Mouse (Mus musculus): Measurements from ENCODE around the gene St3gal6. TPM values are rescaled to one million over a fixed set of nuclear protein-coding genes. Genes with fewer than 3 reads are reported as not detected.

St3gal6 gene
- 0.34 TPM for polyA plus RNA-seq (2012; fragmentation: generic; extraction: Trizol)
- long read RNA-seq, experiment 1, partial matches to known transcripts, result 0 of 1 reads
- long read RNA-seq, experiment 1, other reads (novel, unspliced or antisense), result 1 of 1 reads
- long read RNA-seq, experiment 2, full-length matches to known transcripts, result 2 of 10 reads
- long read RNA-seq, experiment 2, partial matches to known transcripts, result 3 of 10 reads
- long read RNA-seq, experiment 2, other reads (novel, unspliced or antisense), result 5 of 10 reads

DNA sequence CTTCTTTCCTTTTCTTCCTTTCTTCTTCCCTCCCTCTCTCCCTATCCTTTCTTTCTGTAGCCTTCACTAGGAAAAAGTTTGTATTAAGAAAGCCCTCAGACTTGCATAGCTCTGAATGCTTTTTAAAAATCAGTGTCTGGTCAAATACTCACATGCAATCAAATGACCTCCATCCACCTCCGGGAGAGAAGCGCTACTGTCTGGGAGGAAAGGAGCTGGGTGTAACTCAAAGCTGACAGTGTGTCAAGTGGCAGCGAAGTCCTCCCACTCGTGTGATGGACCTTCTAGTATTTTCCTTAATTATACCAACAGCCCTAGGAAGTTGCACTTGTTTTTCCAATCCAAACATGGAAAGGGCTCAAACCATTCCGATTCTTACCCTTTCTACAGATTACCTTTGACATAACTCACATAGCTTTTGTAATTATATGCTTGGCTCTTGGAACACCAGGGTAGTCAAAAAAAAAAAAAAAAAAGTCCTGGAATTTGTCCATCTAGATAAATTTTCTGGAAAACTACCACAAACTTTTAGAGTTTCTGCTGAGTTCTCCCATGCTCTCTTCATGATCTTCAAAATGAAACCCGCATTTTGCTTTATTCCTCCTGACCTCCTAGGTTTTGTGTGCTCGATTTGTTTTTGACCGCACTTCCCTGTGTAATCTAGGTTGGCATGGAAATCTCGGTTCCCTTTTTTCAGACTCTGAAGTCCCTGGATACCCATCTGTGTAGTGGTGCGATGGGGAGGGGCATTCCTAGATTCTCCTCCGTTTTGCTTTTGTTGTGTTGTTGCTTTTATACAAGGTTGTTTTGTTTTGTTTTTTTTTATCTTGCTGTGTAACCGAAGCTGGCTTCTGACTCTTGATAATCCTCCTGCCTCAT, at the start of gene St3gal6:
Gene St3gal6, minus strand, starts transcription at position 272 of the 879 bp plus-strand sequence.
- TF ChIP-seq MYOG (IDR thresholded peaks at IDR 0.05; ENCODE audit: control insufficient read depth, extremely low read depth, insufficient read length) (no peak), USF1 (IDR thresholded peaks at IDR 0.05; ENCODE audit: low read depth) (no peak), FOSL1 (IDR thresholded peaks at IDR 0.05; ENCODE audit: insufficient read depth, low read length, poor library complexity, severe bottlenecking) (no peak), CEBPB (IDR thresholded peaks at IDR 0.05; ENCODE audit: low read depth) (no peak), CTCF (IDR thresholded peaks at IDR 0.05; ENCODE audit: control insufficient read depth, insufficient read depth, insufficient read length) (no peak), MYOD1 (IDR thresholded peaks at IDR 0.05; ENCODE audit: control insufficient read depth, insufficient read length, low read depth) (no peak), MAX (IDR thresholded peaks at IDR 0.05) (no peak)
- no peaks in the 10 kb centered on the region for H3K36me3 ChIP-seq (ENCODE audit: control insufficient read depth, insufficient read depth)
- no peaks in the 10 kb centered on the region for H3K79me2 ChIP-seq (ENCODE audit: control insufficient read depth, insufficient read depth)
- H3K27me3 ChIP-seq (ENCODE audit: control insufficient read depth, insufficient read depth, insufficient read length), result no peaks in the 10 kb centered on the region
- H3K79me3 ChIP-seq (ENCODE audit: low read depth), result no peaks in the 10 kb centered on the region
- peak within 1 kb of the TSS; percentile 23 for H3K4me3 ChIP-seq (ENCODE audit: insufficient read depth, poor library complexity, severe bottlenecking)
- H3ac ChIP-seq (ENCODE audit: control insufficient read depth, insufficient read length, low read depth), result peak within 1 kb of the TSS; percentile 22

GRCm38 (mm10) chr16:58570694-58571264, 46.7 kb upstream of the St3gal6 start:
- Histone ChIP-seq H3K79me2 (ENCODE audit: control insufficient read depth, insufficient read depth) (no peaks in the 10 kb centered on the region), H3K36me3 (ENCODE audit: control insufficient read depth, insufficient read depth) (no peaks in the 10 kb centered on the region)
- TF ChIP-seq MYOD1 (IDR thresholded peaks at IDR 0.05; ENCODE audit: control insufficient read depth, insufficient read length, low read depth) (no peak), MAX (IDR thresholded peaks at IDR 0.05) (no peak), MYOG (IDR thresholded peaks at IDR 0.05; ENCODE audit: control insufficient read depth, extremely low read depth, insufficient read length) (no peak), CEBPB (IDR thresholded peaks at IDR 0.05; ENCODE audit: low read depth) (no peak), FOSL1 (IDR thresholded peaks at IDR 0.05; ENCODE audit: insufficient read depth, low read length, poor library complexity, severe bottlenecking) (no peak), CTCF (IDR thresholded peaks at IDR 0.05; ENCODE audit: control insufficient read depth, insufficient read depth, insufficient read length) (no peak), USF1 (IDR thresholded peaks at IDR 0.05; ENCODE audit: low read depth) (no peak)

GRCm38 (mm10) chr16:58561196-58561595, 37.2 kb upstream of the St3gal6 start:
- H3ac ChIP-seq (ENCODE audit: control insufficient read depth, insufficient read length, low read depth), result no peak overlapping the region
- no peaks in the 10 kb centered on the region for H3K36me3 ChIP-seq (ENCODE audit: control insufficient read depth, insufficient read depth)
- TF ChIP-seq MYOD1 (IDR thresholded peaks at IDR 0.05; ENCODE audit: control insufficient read depth, insufficient read length, low read depth) (no peak), CEBPB (IDR thresholded peaks at IDR 0.05; ENCODE audit: low read depth) (no peak), USF1 (IDR thresholded peaks at IDR 0.05; ENCODE audit: low read depth) (no peak), FOSL1 (IDR thresholded peaks at IDR 0.05; ENCODE audit: insufficient read depth, low read length, poor library complexity, severe bottlenecking) (no peak), MYOG (IDR thresholded peaks at IDR 0.05; ENCODE audit: control insufficient read depth, extremely low read depth, insufficient read length) (no peak), MAX (IDR thresholded peaks at IDR 0.05) (no peak), CTCF (IDR thresholded peaks at IDR 0.05; ENCODE audit: control insufficient read depth, insufficient read depth, insufficient read length) (no peak)
- no peak overlapping the region for H3K4me3 ChIP-seq (ENCODE audit: insufficient read depth, poor library complexity, severe bottlenecking)
- no peaks in the 10 kb centered on the region for H3K79me3 ChIP-seq (ENCODE audit: low read depth)
- no peaks in the 10 kb centered on the region for H3K79me2 ChIP-seq (ENCODE audit: control insufficient read depth, insufficient read depth)
- H3K27me3 ChIP-seq (ENCODE audit: control insufficient read depth, insufficient read depth, insufficient read length), result no peaks in the 10 kb centered on the region

More at GRCm38 (mm10) chr16:58570694-58571264, 46.7 kb upstream of the St3gal6 start:
- Histone ChIP-seq H3K27me3 (ENCODE audit: control insufficient read depth, insufficient read depth, insufficient read length) (no peaks in the 10 kb centered on the region), H3ac (ENCODE audit: control insufficient read depth, insufficient read length, low read depth) (no peak overlapping the region), H3K79me3 (ENCODE audit: low read depth) (no peaks in the 10 kb centered on the region), H3K4me3 (ENCODE audit: insufficient read depth, poor library complexity, severe bottlenecking) (no peak overlapping the region)

DNA sequence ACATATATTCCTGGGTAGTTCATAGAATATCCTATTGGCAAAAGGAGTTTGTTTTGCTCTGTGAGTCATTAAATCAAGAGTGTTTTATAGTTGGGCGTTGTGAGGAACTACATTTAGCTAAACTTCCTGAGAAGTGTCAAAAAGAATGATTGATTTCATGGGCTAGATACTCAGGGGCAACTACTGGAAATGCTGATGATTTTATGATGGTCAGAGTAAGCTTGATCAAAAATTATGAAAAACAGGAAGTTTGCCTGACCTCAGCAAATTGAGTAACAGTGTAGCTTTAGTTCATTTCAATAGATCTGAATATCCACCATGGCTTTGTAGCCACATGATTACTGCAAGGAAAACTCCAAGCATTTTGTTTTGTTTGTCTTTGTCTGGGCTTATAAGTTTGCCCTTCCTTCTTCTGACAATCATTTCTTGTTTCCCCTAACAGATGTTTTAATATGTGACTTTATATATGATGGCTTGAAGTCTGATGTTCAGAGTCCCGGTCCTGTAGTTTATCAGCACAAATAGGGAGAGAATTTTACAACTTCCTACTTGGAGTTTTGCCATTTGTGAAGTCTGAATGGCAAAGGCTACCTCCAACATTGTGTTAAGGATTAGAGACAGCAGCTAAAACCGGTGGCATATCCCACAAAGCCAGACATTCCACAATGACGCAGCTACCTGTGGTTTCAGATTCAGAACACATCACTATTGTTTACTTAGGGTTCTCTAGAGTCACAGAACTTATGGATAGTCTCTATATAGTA, 32.2 kb upstream of the St3gal6 start:
- Histone ChIP-seq H3K36me3 (ENCODE audit: control insufficient read depth, insufficient read depth) (no peaks in the 10 kb centered on the region), H3K79me2 (ENCODE audit: control insufficient read depth, insufficient read depth) (no peaks in the 10 kb centered on the region), H3K4me3 (ENCODE audit: insufficient read depth, poor library complexity, severe bottlenecking) (no peak overlapping the region), H3K27me3 (ENCODE audit: control insufficient read depth, insufficient read depth, insufficient read length) (peaks cover 3% of the 10 kb centered on the region), H3ac (ENCODE audit: control insufficient read depth, insufficient read length, low read depth) (no peak overlapping the region), H3K79me3 (ENCODE audit: low read depth) (no peaks in the 10 kb centered on the region)
- no peak for TF ChIP-seq CTCF (IDR thresholded peaks at IDR 0.05; ENCODE audit: control insufficient read depth, insufficient read depth, insufficient read length)
- TF ChIP-seq MAX (IDR thresholded peaks at IDR 0.05), result no peak
- TF ChIP-seq MYOD1 (IDR thresholded peaks at IDR 0.05; ENCODE audit: control insufficient read depth, insufficient read length, low read depth), result no peak
- TF ChIP-seq USF1 (IDR thresholded peaks at IDR 0.05; ENCODE audit: low read depth), result no peak
- TF ChIP-seq CEBPB (IDR thresholded peaks at IDR 0.05; ENCODE audit: low read depth), result no peak
- no peak for TF ChIP-seq MYOG (IDR thresholded peaks at IDR 0.05; ENCODE audit: control insufficient read depth, extremely low read depth, insufficient read length)
- TF ChIP-seq FOSL1 (IDR thresholded peaks at IDR 0.05; ENCODE audit: insufficient read depth, low read length, poor library complexity, severe bottlenecking), result no peak

- Histone ChIP-seq H3K27me3 (ENCODE audit: control insufficient read depth, insufficient read depth, insufficient read length) (peaks cover 3% of the 10 kb centered on the region), H3K4me3 (ENCODE audit: insufficient read depth, poor library complexity, severe bottlenecking) (no peak overlapping the region), H3ac (ENCODE audit: control insufficient read depth, insufficient read length, low read depth) (no peak overlapping the region), H3K79me3 (ENCODE audit: low read depth) (no peaks in the 10 kb centered on the region), H3K79me2 (ENCODE audit: control insufficient read depth, insufficient read depth) (no peaks in the 10 kb centered on the region), H3K36me3 (ENCODE audit: control insufficient read depth, insufficient read depth) (no peaks in the 10 kb centered on the region)
- TF ChIP-seq USF1 (IDR thresholded peaks at IDR 0.05; ENCODE audit: low read depth) (no peak), FOSL1 (IDR thresholded peaks at IDR 0.05; ENCODE audit: insufficient read depth, low read length, poor library complexity, severe bottlenecking) (no peak), CTCF (IDR thresholded peaks at IDR 0.05; ENCODE audit: control insufficient read depth, insufficient read depth, insufficient read length) (no peak), CEBPB (IDR thresholded peaks at IDR 0.05; ENCODE audit: low read depth) (no peak), MAX (IDR thresholded peaks at IDR 0.05) (no peak), MYOG (IDR thresholded peaks at IDR 0.05; ENCODE audit: control insufficient read depth, extremely low read depth, insufficient read length) (no peak), MYOD1 (IDR thresholded peaks at IDR 0.05; ENCODE audit: control insufficient read depth, insufficient read length, low read depth) (no peak)
Measured at GRCm38 (mm10) chr16:58554673-58555072, 30.6 kb upstream of the St3gal6 start.
